Mouse (Mus musculus): ENCODE results near the gene Rbp7.

DNA sequence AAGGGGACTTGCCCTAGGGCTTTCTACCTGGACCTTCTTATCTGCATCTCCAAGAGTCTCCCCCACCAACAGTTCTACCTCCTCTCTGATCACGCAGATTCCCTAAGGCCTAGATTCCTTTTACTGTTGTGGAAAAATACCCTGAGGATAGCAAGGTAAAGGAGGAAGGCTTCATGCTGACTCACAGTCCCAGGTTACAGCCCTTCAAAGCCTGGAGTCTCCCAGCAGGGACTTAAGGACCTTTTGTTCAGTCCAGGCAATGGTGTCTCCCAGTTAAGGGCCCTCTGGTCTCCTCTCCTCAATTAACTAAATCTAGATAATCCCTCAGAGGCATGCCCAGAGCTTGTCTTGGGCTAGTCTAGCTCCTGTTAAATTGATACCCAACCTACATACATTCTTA is 8.5 kb downstream of the Rbp7 start:
- TF ChIP-seq POLR2A (IDR thresholded peaks at IDR 0.05; ENCODE audit: extremely low read depth, insufficient read depth, low read length) (no peak), CTCF (IDR thresholded peaks at IDR 0.05; ENCODE audit: extremely low read depth, insufficient read depth, low read length) (no peak)

Data from cortical plate, adult 2 months (tissue).